Mouse (Mus musculus) limb, embryonic 14.5 days (tissue): Measurements from ENCODE around the gene Slc5a6. TPM values are rescaled to one million over a fixed set of nuclear protein-coding genes. Genes with fewer than 3 reads are reported as not detected.
A peak's percentile ranks its signal among the peaks of the same experiment; 100 is the strongest.
"Not testable (repeated sequence)": the region's sequence is repeated elsewhere in the genome, so short reads cannot be mapped to it uniquely, and the experiment has no call there.

Source experiments
- ATAC-seq: fragments of 200-750 bp; cut with Nextera tagmentation; 2 replicates; pipeline ENCODE4 v1.8.0; 2017; ENCODE audit warnings: low read depth, moderate number of reproducible peaks, moderate TSS enrichment; ENCODE audit not compliant: low FRiP score
- DNase-seq: peaks from one replicate; pipeline ENCODE4 v3.0.0-alpha.2; 2015; ENCODE audit warnings: low spot score
- H3K27ac ChIP-seq: fragments of 300-500 bp; sonication (generic); replicated peaks from 2 replicates; pipeline ENCODE4 v1.5.1; 2014; ENCODE audit warnings: low read depth, mild to moderate bottlenecking, low read length, moderate library complexity, mixed read lengths
- H3K27me3 ChIP-seq: fragments of 300-500 bp; sonication (generic); 2 replicates; pipeline ENCODE4 v1.6.1; 2014; ENCODE audit warnings: low read length, mixed read lengths; ENCODE audit not compliant: control insufficient read depth, insufficient read depth
- H3K36me3 ChIP-seq: fragments of 300-500 bp; sonication (generic); 2 replicates; pipeline ENCODE4 v1.6.1; 2014; ENCODE audit warnings: mild to moderate bottlenecking, low read length, moderate library complexity, mixed read lengths; ENCODE audit not compliant: control insufficient read depth, insufficient read depth
- H3K4me1 ChIP-seq: fragments of 300-500 bp; sonication (generic); 2 replicates; pipeline ENCODE4 v1.6.1; 2014; ENCODE audit warnings: antibody characterized with exemption, low read length, mixed read lengths; ENCODE audit not compliant: control insufficient read depth, insufficient read depth
- H3K4me2 ChIP-seq: fragments of 300-500 bp; sonication (generic); replicated peaks from 2 replicates; pipeline ENCODE4 v1.6.1; 2014; ENCODE audit warnings: low read depth, mild to moderate bottlenecking, low read length, moderate library complexity; ENCODE audit not compliant: severe bottlenecking
- H3K4me3 ChIP-seq: fragments of 300-500 bp; sonication (generic); replicated peaks from 2 replicates; pipeline ENCODE4 v1.5.1; 2014; ENCODE audit warnings: low read length
- H3K9ac ChIP-seq: fragments of 300-500 bp; sonication (generic); 2 replicates; pipeline ENCODE4 v1.6.1; 2014; ENCODE audit warnings: mild to moderate bottlenecking, low read depth, low read length, moderate library complexity; ENCODE audit not compliant: severe bottlenecking
- H3K9me3 ChIP-seq: fragments of 300-500 bp; sonication (generic); 2 replicates; pipeline ENCODE4 v1.6.1; 2016; ENCODE audit warnings: low read length; ENCODE audit not compliant: control insufficient read depth
- POLR2A ChIP-seq: fragments of 200-500 bp; IDR thresholded peaks from 2 replicates; pipeline ENCODE4 v1.8.0; 2012; ENCODE audit warnings: inconsistent platforms, mild to moderate bottlenecking, moderate library complexity, borderline replicate concordance; ENCODE audit not compliant: insufficient read depth, insufficient read length; ENCODE audit errors: extremely low read depth
- WGBS: fragments of 180-500 bp; shearing (Covaris S2); extraction: QIAGEN DNeasy Blood & Tissue Kit; methylation state at CpG from one replicate; pipeline ENCODE4 v1.1.7; 2014; 5-methylcytosine and 5-hydroxymethylcytosine counted together
- polyA plus RNA-seq, 2 experiments: library from polyadenylated mRNA; depleted of rRNA in 1 of 2; stranded (reverse) in 1 of 2; unstranded in 1 of 2; fragments of >200 nt; fragmentation: Nextera tagmentation in 1 of 2; extraction: Ambion mirVana in 1 of 2; gene quantifications; 2 replicates each; pipeline versions ENCODE4 v1.2.1 to v1.2.3; 2012 to 2014

Slc5a6 gene
- polyA plus RNA-seq, 2 experiments, result 11.0 to 25.3 TPM

DNA sequence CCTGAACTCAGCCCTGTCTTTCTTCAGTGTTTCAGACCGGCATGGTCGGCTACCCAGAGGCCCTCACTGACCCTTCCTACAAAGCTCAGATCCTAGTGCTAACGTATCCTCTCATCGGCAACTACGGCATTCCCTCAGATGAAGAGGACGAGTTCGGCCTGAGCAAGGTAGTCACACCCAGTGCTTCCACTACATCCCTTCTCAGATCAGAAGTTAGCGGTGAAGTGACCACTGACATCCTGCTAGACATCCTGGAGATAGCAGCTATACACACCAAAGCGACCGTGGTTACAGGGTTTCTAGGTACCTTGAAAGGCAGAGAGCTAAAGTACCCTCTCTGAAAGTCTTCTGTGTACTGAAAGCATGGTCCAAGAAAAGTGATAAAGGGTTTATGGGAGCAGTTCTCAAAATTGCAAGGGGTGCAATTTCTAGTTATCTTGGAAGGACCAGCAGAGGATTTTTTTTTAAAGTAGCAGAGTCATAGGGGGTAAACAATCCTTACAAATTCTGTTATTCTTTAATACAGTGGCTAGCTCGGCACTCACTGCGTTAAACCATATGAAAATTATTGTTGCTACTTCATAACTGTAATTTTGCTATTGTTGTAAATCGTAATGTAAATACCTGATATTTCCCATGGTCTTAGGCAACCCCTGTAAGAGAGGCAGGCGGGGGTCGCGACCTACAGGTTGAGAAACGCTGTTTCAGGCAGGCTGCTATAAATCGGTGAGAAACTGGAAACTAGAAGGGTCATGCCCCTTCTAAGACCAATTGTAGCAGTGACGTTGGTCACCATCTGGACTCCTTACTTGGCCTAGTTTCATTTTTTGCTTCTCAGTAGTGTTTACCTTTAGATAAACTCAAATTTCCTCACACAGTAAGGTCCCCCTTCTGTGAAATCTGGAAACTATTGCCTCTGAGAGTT is 6.8 kb upstream of the Slc5a6 start:
- 13% methylated on average over 19 of the region's 19 CpGs for WGBS
- peak overlapping the region; percentile 76 for H3K4me2 ChIP-seq
- H3K9ac ChIP-seq, result peak overlapping the region; percentile 78
- peak overlapping the region; percentile 67 for H3K4me3 ChIP-seq
- H3K36me3 ChIP-seq, result peaks cover 36% of the 10 kb centered on the region
- ATAC-seq (peak; percentile 20), DNase-seq (no peak)
- H3K4me1 ChIP-seq, result peaks cover 8% of the 10 kb centered on the region
- H3K27ac ChIP-seq, result peak overlapping the region; percentile 75; the same call in 1 of the 2 replicates
- H3K27me3 ChIP-seq, result no peaks in the 10 kb centered on the region
- TF ChIP-seq POLR2A, result no peak
- H3K9me3 ChIP-seq, result no peaks in the 10 kb centered on the region

DNA sequence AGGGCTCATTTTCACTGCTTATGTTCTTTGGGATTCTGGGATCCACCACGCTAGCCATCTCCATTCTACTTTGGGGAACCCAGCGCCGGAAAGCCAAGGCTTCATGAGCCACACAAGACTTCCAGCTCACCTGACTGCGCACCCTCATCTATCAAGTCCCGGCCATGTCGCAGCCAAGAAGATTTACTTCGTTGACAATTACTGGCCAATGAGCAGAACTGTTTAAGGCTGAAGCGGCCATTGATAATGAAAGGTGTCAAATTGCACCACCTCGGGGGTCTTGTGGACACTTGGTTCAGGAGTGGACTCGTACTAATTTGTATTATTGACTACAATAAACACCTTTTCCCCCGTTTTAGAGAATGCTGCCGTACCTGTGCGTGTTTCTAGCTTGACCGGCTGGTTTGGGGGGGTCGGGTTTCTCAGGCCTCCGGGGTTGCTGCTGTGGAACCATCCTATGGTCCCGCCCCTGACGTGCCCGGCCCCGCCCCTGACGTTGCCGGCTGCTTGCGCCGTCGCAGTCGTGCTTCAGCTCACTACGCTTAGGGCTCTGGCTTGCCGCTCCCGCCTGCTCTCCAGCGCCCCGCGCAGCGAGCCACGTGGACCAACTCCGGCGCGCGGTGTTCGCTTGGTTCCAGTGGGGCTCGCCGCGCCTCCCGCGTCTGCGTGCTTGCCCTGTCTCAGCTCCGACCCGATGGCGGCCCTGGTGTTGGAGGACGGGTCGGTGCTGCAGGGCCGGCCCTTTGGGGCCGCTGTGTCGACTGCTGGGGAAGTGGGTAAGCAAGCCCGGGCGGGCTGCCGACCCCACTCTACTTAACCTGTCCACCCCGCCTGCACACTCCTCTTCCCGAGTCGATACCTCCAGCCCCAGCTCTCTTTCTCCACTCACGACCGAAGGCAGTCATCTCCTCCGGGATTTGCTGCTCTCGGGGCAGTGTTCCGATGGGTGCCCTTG is 5.8 kb upstream of the Slc5a6 start, which contains the start of gene Cad:
Gene Cad, plus strand, starts transcription at position 520 of the 955 bp plus-strand sequence.
- TF ChIP-seq POLR2A, result peak; percentile 66; the same call in 1 of the 2 replicates
- Histone ChIP-seq H3K27ac (peak within 1 kb of the TSS; percentile 75), H3K36me3 (peaks cover 26% of the 10 kb centered on the region), H3K9me3 (no peaks in the 10 kb centered on the region), H3K4me3 (peak within 1 kb of the TSS; percentile 67), H3K4me2 (peak within 1 kb of the TSS; percentile 76), H3K9ac (peak within 1 kb of the TSS; percentile 78), H3K4me1 (peaks cover 8% of the 10 kb centered on the region), H3K27me3 (no peaks in the 10 kb centered on the region)
- WGBS, result under 1% methylated on average over 57 of the region's 64 CpGs
- peak; percentile 97 for ATAC-seq
- DNase-seq, result peak; percentile 96

DNA sequence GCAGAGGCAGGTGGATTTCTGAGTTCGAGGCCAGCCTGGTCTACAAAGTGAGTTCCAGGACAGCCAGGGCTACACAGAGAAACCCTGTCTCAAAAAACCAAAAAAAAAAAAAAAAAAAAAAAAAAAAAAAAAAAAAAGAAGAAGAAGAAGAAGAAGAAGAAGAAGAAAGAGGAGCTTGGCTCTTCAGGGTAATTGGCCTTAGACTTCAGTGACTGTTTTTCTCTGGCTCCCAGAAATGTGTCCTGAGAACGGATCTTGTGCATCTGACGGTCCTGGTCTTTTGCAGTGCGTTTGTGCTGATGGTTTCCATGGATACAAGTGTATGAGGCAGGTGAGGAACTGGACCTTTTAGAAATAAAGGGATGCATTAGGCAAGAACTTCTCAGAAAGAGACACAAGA is 5.0 kb upstream of the Slc5a6 start:
- 47% methylated on average over 4 of the region's 4 CpGs for WGBS
- ATAC-seq, H3K4me1 ChIP-seq, H3K27me3 ChIP-seq, H3K9me3 ChIP-seq, H3K9ac ChIP-seq, DNase-seq: not testable (repeated sequence)
- Histone ChIP-seq H3K36me3 (peaks cover 18% of the 10 kb centered on the region), H3K4me2 (peak overlapping the region; percentile 76), H3K27ac (peak overlapping the region; percentile 75), H3K4me3 (peak overlapping the region; percentile 67)

DNA sequence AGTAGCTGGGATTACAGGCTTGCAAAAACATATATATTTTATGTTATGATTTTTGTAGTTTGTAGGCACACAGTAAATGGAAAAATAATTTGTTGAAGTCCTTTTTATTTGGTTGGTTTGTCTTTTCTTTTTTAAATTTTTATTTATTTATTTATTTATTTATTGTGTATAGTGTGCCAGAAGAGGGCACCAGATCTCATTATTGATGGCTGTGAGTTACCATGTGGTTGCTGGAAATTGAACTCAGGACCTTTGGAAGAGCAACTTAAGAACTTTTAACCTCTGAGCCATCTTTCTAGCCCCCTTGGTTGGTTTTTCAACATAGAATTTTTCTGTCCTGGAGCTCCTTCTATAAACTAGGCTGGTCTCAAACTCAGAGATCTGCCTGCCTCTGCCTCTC is 1.7 kb upstream of the Slc5a6 start:
- no peaks in the 10 kb centered on the region for H3K27me3 ChIP-seq
- H3K27ac ChIP-seq, result no peak overlapping the region
- no peaks in the 10 kb centered on the region for H3K36me3 ChIP-seq
- no peak overlapping the region for H3K4me2 ChIP-seq
- ATAC-seq (no peak), DNase-seq (no peak)
- H3K9me3 ChIP-seq, result no peaks in the 10 kb centered on the region
- peaks cover 8% of the 10 kb centered on the region for H3K4me1 ChIP-seq
- no peak for TF ChIP-seq POLR2A
- H3K4me3 ChIP-seq, result no peak overlapping the region
- H3K9ac ChIP-seq, result no peak overlapping the region
